Mouse (Mus musculus): ENCODE measurements around the gene Otud7a.

- TF ChIP-seq MAX (IDR thresholded peaks at IDR 0.05; ENCODE audit: low read depth) (no peak), USF1 (IDR thresholded peaks at IDR 0.05; ENCODE audit: low read depth) (no peak), E2F4 (IDR thresholded peaks at IDR 0.05; ENCODE audit: insufficient read depth) (no peak), POLR2A (IDR thresholded peaks at IDR 0.05; ENCODE audit: insufficient read length, low read depth) (no peak), SRF (IDR thresholded peaks at IDR 0.05; ENCODE audit: control insufficient read depth, insufficient read length, low read depth) (no peak), MYOG (IDR thresholded peaks at IDR 0.05; ENCODE audit: control insufficient read depth in 1 of 3, insufficient read depth in 1 of 3, insufficient read length in 2 of 3, low read depth in 2 of 3) (no peak), CEBPB (IDR thresholded peaks at IDR 0.05; ENCODE audit: insufficient read depth, poor library complexity, severe bottlenecking) (no peak), TCF12 (IDR thresholded peaks at IDR 0.05; ENCODE audit: insufficient read depth, poor library complexity, severe bottlenecking) (no peak), MYOD1 (IDR thresholded peaks at IDR 0.05; ENCODE audit: control insufficient read depth in 1 of 3, insufficient read length in 2 of 3, low read depth in 2 of 3) (no peak), POLR2AphosphoS2 (IDR thresholded peaks at IDR 0.05; ENCODE audit: insufficient read length, low read depth) (no peak), REST (IDR thresholded peaks at IDR 0.05; ENCODE audit: insufficient read depth, insufficient read length) (no peak), TCF3 (IDR thresholded peaks at IDR 0.05; ENCODE audit: insufficient read length, low read depth) (no peak)
Observed at GRCm38 (mm10) chr7:63768398-63769029, 324.0 kb downstream of the Otud7a start.

All from myocyte (in vitro differentiated cells).